Mouse (Mus musculus) liver, embryonic 16.5 days (tissue): ENCODE results near the gene Sepsecs. TPM values are rescaled to one million over a fixed set of nuclear protein-coding genes. Genes with fewer than 3 reads are reported as not detected.
"Not testable (repeated sequence)": the region's sequence is repeated elsewhere in the genome, so short reads cannot be mapped to it uniquely, and the experiment has no call there.

Source experiments
- ATAC-seq: fragments of 200-750 bp; cut with Nextera tagmentation; 2 replicates; pipeline ENCODE4 v1.8.0; 2017; ENCODE audit warnings: low read depth, mild to moderate bottlenecking, moderate number of reproducible peaks, moderate library complexity
- H3K27ac ChIP-seq: fragments of 300-500 bp; sonication (generic); 2 replicates; pipeline ENCODE4 v1.5.1; 2014; ENCODE audit warnings: mild to moderate bottlenecking, low read length
- H3K27me3 ChIP-seq: fragments of 300-500 bp; sonication (generic); 2 replicates; pipeline ENCODE4 v1.6.1; 2014; ENCODE audit warnings: low read depth, low read length, mixed read lengths; ENCODE audit not compliant: control insufficient read depth, insufficient read depth
- H3K36me3 ChIP-seq: fragments of 300-500 bp; sonication (generic); 2 replicates; pipeline ENCODE4 v1.6.1; 2014; ENCODE audit warnings: mild to moderate bottlenecking; ENCODE audit not compliant: control insufficient read depth, insufficient read depth
- H3K4me1 ChIP-seq: fragments of 300-500 bp; sonication (generic); 2 replicates; pipeline ENCODE4 v1.6.1; 2014; ENCODE audit warnings: low read depth, low read length, mixed read lengths; ENCODE audit not compliant: control insufficient read depth
- H3K4me2 ChIP-seq: fragments of 300-500 bp; sonication (generic); 2 replicates; pipeline ENCODE4 v1.6.1; 2014; ENCODE audit warnings: low read depth, low read length, mixed read lengths
- H3K4me3 ChIP-seq: fragments of 300-500 bp; sonication (generic); 2 replicates; pipeline ENCODE4 v1.5.1; 2014; ENCODE audit warnings: low read depth, mild to moderate bottlenecking, low read length
- H3K9ac ChIP-seq: fragments of 300-500 bp; sonication (generic); 2 replicates; pipeline ENCODE4 v1.6.1; 2014; ENCODE audit warnings: low read depth, low read length
- H3K9me3 ChIP-seq: fragments of 300-500 bp; sonication (generic); replicated peaks from 2 replicates; pipeline ENCODE4 v1.6.1; 2016; ENCODE audit warnings: low read length; ENCODE audit not compliant: control insufficient read depth
- WGBS: fragments of 180-500 bp; shearing (Covaris S2); extraction: QIAGEN DNeasy Blood & Tissue Kit; methylation state at CpG from one replicate; pipeline ENCODE4 v1.1.7; 2014; ENCODE audit not compliant: insufficient replicate concordance; 5-methylcytosine and 5-hydroxymethylcytosine counted together
- polyA plus RNA-seq: library from polyadenylated mRNA; unstranded; fragments of >200 nt; fragmentation: Nextera tagmentation; extraction: Ambion mirVana; gene quantifications from 2 replicates; pipeline ENCODE4 v1.2.1, GENCODE M21; 2015

The Sepsecs gene
- 9.0 and 9.2 TPM in 2 replicates for polyA plus RNA-seq

GRCm38 (mm10) chr5:52669426-52670191 is at the start of gene Sepsecs:
TSS of gene Sepsecs (minus strand) at chr5:52669708.
- H3K27ac ChIP-seq: peak within 1 kb of the TSS; percentile 94
- 4% methylated on average over 56 of the region's 56 CpGs for WGBS
- ATAC-seq: peak; percentile 94

GRCm38 (mm10) chr5:52716742-52717448 is 47.4 kb upstream of the Sepsecs start:
- Histone ChIP-seq H3K4me2 (no peak overlapping the region), H3K4me3 (no peak overlapping the region), H3K36me3 (no peaks in the 10 kb centered on the region), H3K9me3 (no peaks in the 10 kb centered on the region), H3K4me1 (peaks cover 10% of the 10 kb centered on the region), H3K27me3 (no peaks in the 10 kb centered on the region), H3K9ac (no peak overlapping the region), H3K27ac (no peak overlapping the region)
- ATAC-seq: no peak
- 67% methylated on average over 5 of the region's 5 CpGs for WGBS

More at GRCm38 (mm10) chr5:52669426-52670191, at the start of gene Sepsecs:
- Histone ChIP-seq H3K4me2 (peak within 1 kb of the TSS; percentile 71), H3K9ac (peak within 1 kb of the TSS; percentile 89), H3K27me3 (no peaks in the 10 kb centered on the region; the same call in 1 of the 2 replicates), H3K4me3 (peak within 1 kb of the TSS; percentile 88), H3K36me3 (no peaks in the 10 kb centered on the region), H3K4me1 (peaks cover 12% of the 10 kb centered on the region), H3K9me3 (no peaks in the 10 kb centered on the region)

GRCm38 (mm10) chr5:52712704-52713103 is 43.2 kb upstream of the Sepsecs start:
- Histone ChIP-seq H3K9ac (peak overlapping the region; percentile 24; the same call in 1 of the 2 replicates), H3K27ac (peak overlapping the region; percentile 43), H3K9me3 (no peaks in the 10 kb centered on the region), H3K4me2 (peak overlapping the region; percentile 43), H3K4me1 (peaks cover 10% of the 10 kb centered on the region), H3K4me3 (peak overlapping the region; percentile 44), H3K36me3 (no peaks in the 10 kb centered on the region), H3K27me3 (no peaks in the 10 kb centered on the region)
- peak; percentile 100 for ATAC-seq

- H3K36me3 ChIP-seq: no peaks in the 10 kb centered on the region
- peak; percentile 68 for ATAC-seq
- H3K9me3 ChIP-seq: no peaks in the 10 kb centered on the region
- H3K9ac ChIP-seq: no peak overlapping the region
- H3K27me3 ChIP-seq: no peaks in the 10 kb centered on the region
- 34% methylated on average over 4 of the region's 4 CpGs for WGBS
- H3K4me2 ChIP-seq: no peak overlapping the region
- no peak overlapping the region for H3K27ac ChIP-seq
- H3K4me1 ChIP-seq: peaks cover 6% of the 10 kb centered on the region; the same call in 1 of the 2 replicates
- no peak overlapping the region for H3K4me3 ChIP-seq
Observed at GRCm38 (mm10) chr5:52704562-52704961, 35.1 kb upstream of the Sepsecs start.

- H3K4me3 ChIP-seq, H3K4me1 ChIP-seq, H3K9me3 ChIP-seq, H3K36me3 ChIP-seq, H3K9ac ChIP-seq, H3K27ac ChIP-seq, H3K4me2 ChIP-seq, H3K27me3 ChIP-seq, ATAC-seq: not testable (repeated sequence)
- 69% methylated on average over 7 of the region's 7 CpGs for WGBS
Observed at GRCm38 (mm10) chr5:52697882-52698440, 28.5 kb upstream of the Sepsecs start.

GRCm38 (mm10) chr5:52697291-52697690 is 27.8 kb upstream of the Sepsecs start:
- H3K27me3 ChIP-seq: no peaks in the 10 kb centered on the region
- H3K4me1 ChIP-seq: no peaks in the 10 kb centered on the region
- H3K36me3 ChIP-seq: no peaks in the 10 kb centered on the region
- WGBS: 51% methylated on average over 1 of the region's 1 CpGs
- H3K4me2 ChIP-seq: no peak overlapping the region
- H3K27ac ChIP-seq: no peak overlapping the region
- H3K4me3 ChIP-seq: no peak overlapping the region
- no peaks in the 10 kb centered on the region for H3K9me3 ChIP-seq
- no peak overlapping the region for H3K9ac ChIP-seq
- ATAC-seq: no peak

- 63% methylated on average over 6 of the region's 6 CpGs for WGBS
- Histone ChIP-seq H3K4me2 (no peak overlapping the region), H3K4me1 (no peaks in the 10 kb centered on the region), H3K27ac (no peak overlapping the region), H3K36me3 (no peaks in the 10 kb centered on the region), H3K9ac (no peak overlapping the region), H3K9me3 (no peaks in the 10 kb centered on the region), H3K27me3 (no peaks in the 10 kb centered on the region), H3K4me3 (no peak overlapping the region)
- ATAC-seq: no peak
Observed at GRCm38 (mm10) chr5:52687741-52688455, 18.4 kb upstream of the Sepsecs start.

GRCm38 (mm10) chr5:52681111-52681510 is 11.6 kb upstream of the Sepsecs start:
- no peak overlapping the region for H3K4me3 ChIP-seq
- H3K4me2 ChIP-seq: no peak overlapping the region
- H3K27ac ChIP-seq: no peak overlapping the region
- no peaks in the 10 kb centered on the region for H3K4me1 ChIP-seq
- peak; percentile 83 for ATAC-seq
- no peaks in the 10 kb centered on the region for H3K27me3 ChIP-seq
- H3K9me3 ChIP-seq: no peaks in the 10 kb centered on the region
- H3K36me3 ChIP-seq: no peaks in the 10 kb centered on the region
- WGBS: 48% methylated on average over 4 of the region's 4 CpGs
- no peak overlapping the region for H3K9ac ChIP-seq
